Mouse (Mus musculus) CD4-positive, CD25-positive, alpha-beta regulatory T cell, adult 4 months (primary cell): ENCODE data around the gene Actl6a. TPM values are rescaled to one million over a fixed set of nuclear protein-coding genes. Genes with fewer than 3 reads are reported as not detected.

Experiments
- ATAC-seq: one replicate; pipeline ENCODE4 v1.8.0; 2017
- polyA plus RNA-seq, 2 experiments: library from polyadenylated mRNA; unstranded; fragments of 100-300 nt; shearing (Covaris generic); gene quantifications; one replicate each; pipeline ENCODE4 v1.2.1; 2017

Gene Actl6a
- polyA plus RNA-seq, 2 experiments from 2014 or later: 85.8 to 96.2 TPM

- ATAC-seq: no peak
These were observed 43.9 kb downstream of the Actl6a start for GRCm38 (mm10) chr3:32749820-32750579.

GRCm38 (mm10) chr3:32754384-32754915 is 48.4 kb downstream of the Actl6a start:
- ATAC-seq: no peak

DNA sequence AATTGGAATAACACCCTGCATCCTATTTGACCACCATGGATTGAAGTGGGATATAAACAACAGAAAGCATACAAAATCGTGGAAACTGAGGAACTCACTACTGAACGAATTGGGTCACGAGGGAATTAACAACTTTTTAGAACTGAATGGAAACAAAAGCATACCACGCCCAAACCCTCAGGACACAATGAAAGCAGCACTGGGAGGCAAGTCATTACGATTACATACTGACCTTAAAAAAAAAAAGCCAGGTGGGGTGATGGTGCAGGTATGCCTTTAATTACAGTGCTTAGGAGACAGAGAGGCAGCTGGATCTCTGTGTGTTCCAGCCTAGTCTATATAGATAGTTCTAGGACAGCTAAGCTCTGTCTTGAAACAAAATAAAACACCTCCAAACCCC is 53.1 kb downstream of the Actl6a start:
- no peak for ATAC-seq

DNA sequence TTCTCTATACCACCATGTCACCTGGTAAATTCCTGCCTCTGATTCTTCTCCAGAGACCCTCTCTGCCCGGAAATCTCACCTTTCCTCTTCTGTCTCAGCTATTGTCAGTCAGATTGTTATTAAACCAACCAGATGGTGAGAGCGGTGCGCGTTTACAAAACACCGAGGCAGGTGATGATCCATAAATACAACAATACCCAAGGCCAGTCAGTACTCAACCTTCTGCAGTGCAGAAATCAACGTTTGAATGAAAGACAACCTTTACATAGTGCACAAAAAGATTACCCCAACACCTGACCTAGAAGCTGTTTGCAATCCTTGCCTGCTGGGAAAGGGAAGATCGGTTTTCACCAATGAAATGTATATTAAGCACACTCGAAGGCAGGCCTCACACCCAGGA is 56.9 kb downstream of the Actl6a start:
- ATAC-seq: no peak

GRCm38 (mm10) chr3:32763902-32764301 is 57.8 kb downstream of the Actl6a start:
- no peak for ATAC-seq

DNA sequence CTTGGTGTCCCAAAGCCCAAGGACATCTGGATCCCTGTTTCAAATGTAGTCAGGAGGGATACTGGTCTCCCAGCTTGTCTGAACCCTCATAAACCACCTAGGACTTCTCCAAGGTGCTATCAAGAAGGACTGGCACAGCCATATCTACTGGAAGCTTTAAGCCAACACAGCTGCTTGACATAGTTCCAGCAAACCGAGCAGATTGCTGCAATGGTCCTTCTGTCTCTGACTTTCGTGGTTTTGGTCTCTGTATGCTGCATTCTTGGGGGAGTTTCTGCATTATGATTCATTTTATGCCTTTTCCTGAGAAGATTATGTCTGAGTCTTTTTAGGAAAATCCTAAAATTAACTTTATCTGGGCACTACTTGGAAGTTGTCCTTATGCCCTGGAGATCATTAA is 64.7 kb downstream of the Actl6a start:
- no peak for ATAC-seq

Other genes starting within 250 kb of the Actl6a start
- gene Kcnmb3, start 214.1 kb upstream of the Actl6a start, polyA plus RNA-seq: under 1 TPM; 0.60 to 0.81 TPM
- 10 to 100 TPM; 27.6 to 28.4 TPM for gene Zfp639, start 196.0 kb upstream of the Actl6a start, polyA plus RNA-seq
- 10 to 100 TPM; 10.2 to 12.0 TPM for gene Mfn1, start 176.8 kb upstream of the Actl6a start, polyA plus RNA-seq
- gene Gnb4, start 89.7 kb upstream of the Actl6a start, polyA plus RNA-seq: 10 to 100 TPM in 1 of 2 experiments, 1 to 10 TPM in 1; 9.5 to 11.0 TPM
- 100 to 1,000 TPM; 219 to 273 TPM for gene Ndufb5, start 30.7 kb downstream of the Actl6a start, polyA plus RNA-seq
- 10 to 100 TPM; 17.0 to 23.7 TPM for gene Mrpl47, start 31.3 kb downstream of the Actl6a start, polyA plus RNA-seq
- gene Usp13, start 111.2 kb downstream of the Actl6a start, polyA plus RNA-seq: not detected